Mouse (Mus musculus) liver, postnatal 0 days (tissue): ENCODE data around the gene Fosl1.

Experiments
- CTCF ChIP-seq: sonication (generic); IDR thresholded peaks from 2 replicates; pipeline ENCODE4 v1.5.1; 2016; ENCODE audit warnings: antibody characterized with exemption, low read depth
- EP300 ChIP-seq: IDR thresholded peaks from 2 replicates; pipeline ENCODE4 v1.6.1; 2016; ENCODE audit warnings: antibody characterized with exemption, low read depth, mild to moderate bottlenecking

- TF ChIP-seq EP300 (no peak), CTCF (no peak)
These were observed 1.6 kb upstream of the Fosl1 start for GRCm38 (mm10) chr19:5445747-5446146.
